31 mouse cellular contexts compared by ENCODE assay signal in genomic region chr14:75911968-75912367, GRCm38 (mm10). TPM values are rescaled to one million over a fixed set of nuclear protein-coding genes. Genes with fewer than 3 reads are reported as not detected.
DNase-seq lines count a peak whose midpoint lies in the region; ATAC-seq and TF ChIP-seq lines count a peak whose summit lies in the region.
"Had no signal": no experiment of that assay in that cellular context is flagged by ENCODE, and none has a peak within 500 bp of the region (broad histone marks: within the 10 kb centered on the region; RNA-seq: fewer than 3 reads in every experiment).

No protein-coding gene starts in this region.

- no peak overlapping the region for H3K4me3 ChIP-seq in liver, postnatal 0 days (ENCODE audit: low read depth, low read length)
- H3K4me3 ChIP-seq in liver, embryonic 11.5 days (ENCODE audit: low read depth, low read length): no peak overlapping the region
- no peak overlapping the region for H3K4me3 ChIP-seq in midbrain, embryonic 12.5 days
- H3K4me3 ChIP-seq in midbrain, postnatal 0 days (ENCODE audit: low read depth, low read length): no peak overlapping the region
- H3K4me3 ChIP-seq in midbrain, embryonic 16.5 days (ENCODE audit: low read depth, low read length): no peak overlapping the region
- H3K4me3 ChIP-seq: embryonic facial prominence, embryonic 12.5 days; forebrain, embryonic 15.5 days; heart, embryonic 10.5 days; heart, embryonic 15.5 days; hindbrain, embryonic 12.5 days; limb, embryonic 12.5 days had no signal

- TF ChIP-seq CTCF in liver, postnatal 0 days (IDR thresholded peaks at IDR 0.05; ENCODE audit: low read depth): no peak
- no peak for TF ChIP-seq CTCF in midbrain, postnatal 0 days (IDR thresholded peaks at IDR 0.05)

- H3K4me1 ChIP-seq in liver, postnatal 0 days (ENCODE audit: insufficient read depth): 0 out of 2 replicates have a peak, but pooled peaks cover 2% of the 10 kb centered on the region
- no peaks in the 10 kb centered on the region for H3K4me1 ChIP-seq in liver, embryonic 11.5 days (replicated peaks; ENCODE audit: control insufficient read depth, insufficient read depth, low read length)
- H3K4me1 ChIP-seq in midbrain, embryonic 12.5 days: peaks cover 6% of the 10 kb centered on the region; the same call in 1 of the 2 replicates
- H3K4me1 ChIP-seq in midbrain, postnatal 0 days (ENCODE audit: insufficient read depth, low read length): no peaks in the 10 kb centered on the region
- 0 out of 2 replicates have a peak, but pooled peaks cover 8% of the 10 kb centered on the region for H3K4me1 ChIP-seq in midbrain, embryonic 16.5 days (ENCODE audit: control insufficient read depth, insufficient read depth, low read length)
- H3K4me1 ChIP-seq: embryonic facial prominence, embryonic 12.5 days; forebrain, embryonic 15.5 days; heart, embryonic 10.5 days; heart, embryonic 15.5 days; hindbrain, embryonic 12.5 days; limb, embryonic 12.5 days had no signal

- H3K27me3 ChIP-seq in liver, postnatal 0 days (ENCODE audit: insufficient read depth, low read length): no peaks in the 10 kb centered on the region
- no peaks in the 10 kb centered on the region for H3K27me3 ChIP-seq in liver, embryonic 11.5 days (replicated peaks; ENCODE audit: control insufficient read depth, insufficient read depth, low read length)
- no peaks in the 10 kb centered on the region for H3K27me3 ChIP-seq in midbrain, embryonic 12.5 days
- H3K27me3 ChIP-seq in midbrain, postnatal 0 days (ENCODE audit: insufficient read depth, low read length): no peaks in the 10 kb centered on the region
- no peaks in the 10 kb centered on the region for H3K27me3 ChIP-seq in midbrain, embryonic 16.5 days (ENCODE audit: control insufficient read depth, insufficient read depth, low read depth, low read length)
- H3K27me3 ChIP-seq: embryonic facial prominence, embryonic 12.5 days; forebrain, embryonic 15.5 days; heart, embryonic 15.5 days; hindbrain, embryonic 12.5 days; limb, embryonic 12.5 days; Patski had no signal

- peak overlapping the region; percentile 58; the same call in 1 of the 2 replicates for H3K27ac ChIP-seq in liver, postnatal 0 days (ENCODE audit: low read depth)
- no peak overlapping the region for H3K27ac ChIP-seq in liver, embryonic 11.5 days (ENCODE audit: low read depth, low read length)
- H3K27ac ChIP-seq in midbrain, embryonic 12.5 days (replicated peaks): peak overlapping the region; percentile 42
- H3K27ac ChIP-seq in midbrain, postnatal 0 days (ENCODE audit: low read depth, low read length): no peak overlapping the region
- H3K27ac ChIP-seq in midbrain, embryonic 16.5 days (ENCODE audit: low read length): peak overlapping the region; percentile 47; the same call in 1 of the 2 replicates
- H3K27ac ChIP-seq: embryonic facial prominence, embryonic 12.5 days; forebrain, embryonic 15.5 days; heart, embryonic 10.5 days; heart, embryonic 15.5 days; hindbrain, embryonic 12.5 days; hindbrain, postnatal 0 days; kidney, postnatal 0 days; limb, embryonic 12.5 days; liver, embryonic 14.5 days; macrophage had no signal

- intact Hi-C loops in heart, postnatal 36 days (cut with DNase I): no loop called here

- whole genome bisulfite sequencing in liver, postnatal 0 days (ENCODE audit: insufficient replicate concordance): 85% methylated on average over 6 of the region's 6 CpGs
- WGBS in liver, embryonic 11.5 days: 92% methylated on average over 6 of the region's 6 CpGs
- WGBS in midbrain, embryonic 12.5 days: 72% methylated on average over 6 of the region's 6 CpGs
- WGBS in midbrain, postnatal 0 days: 42% methylated on average over 6 of the region's 6 CpGs
- 53% methylated on average over 6 of the region's 6 CpGs for WGBS in midbrain, embryonic 16.5 days

- no peak for ATAC-seq in liver, postnatal 0 days
- no peak for ATAC-seq in liver, embryonic 11.5 days (replicated peaks; ENCODE audit: low FRiP score)
- ATAC-seq in midbrain, embryonic 12.5 days (ENCODE audit: low FRiP score, low read depth): no peak
- no peak for ATAC-seq in midbrain, postnatal 0 days (ENCODE audit: low FRiP score)
- 0 out of 2 replicates have a peak, but pooled peaks have one; percentile 28 for ATAC-seq in midbrain, embryonic 16.5 days
- ATAC-seq: forebrain, embryonic 15.5 days; hindbrain, postnatal 0 days; Patski had no signal

- DNase-seq in heart, adult 11 months: peak; percentile 17
- DNase-seq in heart, postnatal 36 days: no peak
- no peak for DNase-seq in liver, postnatal 0 days
- DNase-seq in liver, embryonic 11.5 days (ENCODE audit: low spot score): no peak
- no peak for DNase-seq in midbrain, postnatal 0 days (ENCODE audit: low spot score)
- no peak for DNase-seq in gastrocnemius, postnatal 10 days
- DNase-seq: adrenal gland, postnatal 10 days; cerebellum, adult 8-10 months; cerebellum, postnatal 25 days; embryo, embryonic 11 days; gastrocnemius, postnatal 14 days; kidney, adult 8-10 months; kidney, postnatal 4 days; spleen, adult 18-20 months; thymus, adult 18-20 months; thymus, postnatal 25 days had no signal

- no peak overlapping the region for H3K4me2 ChIP-seq in liver, postnatal 0 days (ENCODE audit: low read depth, low read length)
- H3K4me2 ChIP-seq in liver, embryonic 11.5 days: no peak overlapping the region
- H3K4me2 ChIP-seq in midbrain, embryonic 12.5 days (replicated peaks): no peak overlapping the region
- H3K4me2 ChIP-seq in midbrain, postnatal 0 days (ENCODE audit: low read depth, low read length, poor library complexity, severe bottlenecking): no peak overlapping the region
- no peak overlapping the region for H3K4me2 ChIP-seq in midbrain, embryonic 16.5 days (ENCODE audit: low read length)
- H3K4me2 ChIP-seq: embryonic facial prominence, embryonic 12.5 days; forebrain, embryonic 15.5 days; heart, embryonic 15.5 days; hindbrain, embryonic 12.5 days; limb, embryonic 12.5 days had no signal

- H3K36me3 ChIP-seq in liver, postnatal 0 days (replicated peaks; ENCODE audit: insufficient read depth, low read length): 0 out of 2 replicates have a peak, but pooled peaks cover 8% of the 10 kb centered on the region
- H3K36me3 ChIP-seq in liver, embryonic 11.5 days (ENCODE audit: control insufficient read depth, insufficient read depth, low read length): no peaks in the 10 kb centered on the region
- H3K36me3 ChIP-seq in midbrain, embryonic 12.5 days: no peaks in the 10 kb centered on the region
- H3K36me3 ChIP-seq in midbrain, postnatal 0 days (ENCODE audit: insufficient read depth, low read length): no peaks in the 10 kb centered on the region
- H3K36me3 ChIP-seq in midbrain, embryonic 16.5 days (ENCODE audit: control insufficient read depth, insufficient read depth, low read length): no peaks in the 10 kb centered on the region
- H3K36me3 ChIP-seq: forebrain, embryonic 15.5 days; heart, embryonic 15.5 days; hindbrain, embryonic 12.5 days; limb, embryonic 12.5 days had no signal

- TF ChIP-seq EP300 in liver, postnatal 0 days (IDR thresholded peaks at IDR 0.05; ENCODE audit: low read depth): no peak

- no peaks in the 10 kb centered on the region for H3K9me3 ChIP-seq in liver, postnatal 0 days (ENCODE audit: low read length)
- no peaks in the 10 kb centered on the region for H3K9me3 ChIP-seq in liver, embryonic 11.5 days (ENCODE audit: control insufficient read depth, low read length)
- H3K9me3 ChIP-seq in midbrain, embryonic 12.5 days: no peaks in the 10 kb centered on the region
- no peaks in the 10 kb centered on the region for H3K9me3 ChIP-seq in midbrain, postnatal 0 days (ENCODE audit: low read length)
- no peaks in the 10 kb centered on the region for H3K9me3 ChIP-seq in midbrain, embryonic 16.5 days (replicated peaks; ENCODE audit: control insufficient read depth, low read length, poor library complexity, severe bottlenecking)
- H3K9me3 ChIP-seq: embryonic facial prominence, embryonic 12.5 days; forebrain, embryonic 15.5 days; heart, embryonic 10.5 days; heart, embryonic 15.5 days; hindbrain, embryonic 12.5 days; limb, embryonic 12.5 days had no signal

- H3K9ac ChIP-seq in liver, postnatal 0 days (replicated peaks): no peak overlapping the region
- no peak overlapping the region for H3K9ac ChIP-seq in liver, embryonic 11.5 days (ENCODE audit: low read depth, low read length)
- no peak overlapping the region for H3K9ac ChIP-seq in midbrain, embryonic 12.5 days (replicated peaks)
- H3K9ac ChIP-seq in midbrain, postnatal 0 days (replicated peaks; ENCODE audit: low read length, poor library complexity, severe bottlenecking): no peak overlapping the region
- no peak overlapping the region for H3K9ac ChIP-seq in midbrain, embryonic 16.5 days (ENCODE audit: low read depth, low read length)
- H3K9ac ChIP-seq: embryonic facial prominence, embryonic 12.5 days; forebrain, embryonic 15.5 days; heart, embryonic 15.5 days; hindbrain, embryonic 12.5 days; limb, embryonic 12.5 days; liver, embryonic 14.5 days had no signal

RNA-seq across cellular contexts. Expression of gene Kctd4, which starts 42.8 kb away (rescaled TPM):
- total RNA-seq in heart, postnatal 36 days (2021): not detected
- polyA plus RNA-seq in liver, postnatal 0 days (2015; fragmentation: Nextera tagmentation; extraction: Ambion mirVana): 0.06 and 0.18 TPM in 2 replicates
- polyA plus RNA-seq in liver, embryonic 11.5 days (2014; fragmentation: Nextera tagmentation; extraction: Ambion mirVana): 0.41 and 0.42 TPM in 2 replicates
- polyA plus RNA-seq in midbrain, embryonic 12.5 days (2016; fragmentation: Nextera tagmentation; extraction: Ambion mirVana): 2.2 and 2.8 TPM in 2 replicates
- total RNA-seq in midbrain, postnatal 0 days (2014; rRNA removed): 9.4 and 11.8 TPM in 2 replicates
- 8.8 and 9.6 TPM in 2 replicates for polyA plus RNA-seq in midbrain, postnatal 0 days (2015; fragmentation: Nextera tagmentation; extraction: Ambion mirVana)
- 9.3 and 9.7 TPM in 2 replicates for polyA plus RNA-seq in midbrain, embryonic 16.5 days (2015; fragmentation: Nextera tagmentation; extraction: Ambion mirVana)
- total RNA-seq in gastrocnemius, postnatal 10 days (2021): under 1 TPM in 1 of 2 experiments, not detected in 1; 0.05 TPM
- total RNA-seq: adrenal gland, postnatal 10 days; gastrocnemius, postnatal 14 days; granulocyte monocyte progenitor cell, adult 5-6 weeks; heart, postnatal 25 days had no signal
- polyA plus RNA-seq: macrophage, Patski had no signal

Comparison
In these comparisons a context has a peak if more than half of its experiments do, and no peak if none do; other contexts are left out.
1. H3K27ac ChIP-seq: peak in liver, postnatal 0 days (single experiment), midbrain, embryonic 12.5 days (single experiment) and midbrain, embryonic 16.5 days (single experiment); none in liver, embryonic 11.5 days (single experiment) and midbrain, postnatal 0 days (single experiment).